Mouse (Mus musculus) splenic B cell, adult 2 months (primary cell): ENCODE data around the gene Mccc1.

Source experiments
- DNase-seq: peaks from one replicate; pipeline ENCODE4 v3.0.0-alpha.2; 2011; ENCODE audit warnings: low read depth, low spot score
- H3K27me3 ChIP-seq: 2 replicates; pipeline ENCODE4 v1.6.1; 2012; ENCODE audit warnings: mild to moderate bottlenecking, low read length, moderate library complexity, mixed read lengths; ENCODE audit not compliant: control insufficient read depth, poor library complexity, insufficient read depth, severe bottlenecking
- H3K36me3 ChIP-seq: 2 replicates; pipeline ENCODE4 v1.6.1; 2012; ENCODE audit warnings: mild to moderate bottlenecking, low read length, moderate library complexity, mixed read lengths; ENCODE audit not compliant: control insufficient read depth, poor library complexity, insufficient read depth, severe bottlenecking

The Mccc1 gene

DNA sequence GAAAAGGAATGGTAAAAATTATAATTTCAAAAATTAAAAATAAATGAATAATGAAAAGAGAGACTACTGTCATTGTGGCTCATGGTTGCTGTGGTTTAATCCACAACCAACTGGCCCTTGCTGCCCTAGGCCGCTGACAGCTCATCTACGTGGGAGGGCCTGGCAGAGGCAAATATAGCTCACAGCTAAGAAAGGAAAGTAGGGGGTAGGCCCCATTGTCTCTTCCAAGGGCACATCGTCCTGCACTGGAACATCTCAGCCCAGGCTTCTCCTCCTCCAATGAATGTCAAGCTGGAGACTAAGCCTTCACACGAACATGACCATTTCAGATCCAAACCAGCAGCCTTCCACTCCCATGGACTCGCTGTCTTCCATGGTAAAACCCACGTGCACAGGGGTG is 14.2 kb downstream of the Mccc1 start:
- H3K27me3 ChIP-seq = no peaks in the 10 kb centered on the region
- DNase-seq = no peak
- H3K36me3 ChIP-seq = peaks cover 13% of the 10 kb centered on the region; the same call in 1 of the 2 replicates

GRCm38 (mm10) chr3:35973551-35973950 is 26.9 kb downstream of the Mccc1 start:
- peak; percentile 73 for DNase-seq
- Histone ChIP-seq H3K36me3 (peaks cover 4% of the 10 kb centered on the region), H3K27me3 (no peaks in the 10 kb centered on the region)

GRCm38 (mm10) chr3:35972985-35973384 is 27.5 kb downstream of the Mccc1 start:
- Histone ChIP-seq H3K27me3 (no peaks in the 10 kb centered on the region), H3K36me3 (peaks cover 2% of the 10 kb centered on the region; the same call in 1 of the 2 replicates)
- DNase-seq = peak; percentile 57

- H3K27me3 ChIP-seq = no peaks in the 10 kb centered on the region
- no peak for DNase-seq
Observed at GRCm38 (mm10) chr3:35971149-35971548, 29.3 kb downstream of the Mccc1 start.

DNA sequence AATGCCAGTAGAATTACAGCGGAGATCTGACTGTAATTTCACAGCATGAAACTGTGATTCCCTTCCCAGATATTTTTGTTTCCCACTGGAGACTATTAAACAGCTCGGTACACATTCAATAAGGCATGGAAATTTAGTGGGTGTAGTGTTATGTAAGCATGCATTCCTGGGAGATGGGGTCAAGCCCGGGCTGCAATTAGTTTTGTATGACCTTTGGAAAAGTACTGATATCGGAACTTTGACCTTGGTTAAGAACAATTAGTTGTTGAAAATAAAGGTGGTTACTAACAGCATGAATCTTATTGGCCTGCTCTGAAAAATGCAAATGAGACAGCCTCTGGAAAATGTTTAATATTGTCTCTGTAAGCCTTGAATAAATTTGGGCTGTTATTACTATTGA is 30.0 kb downstream of the Mccc1 start:
- Histone ChIP-seq H3K27me3 (no peaks in the 10 kb centered on the region), H3K36me3 (peaks cover 2% of the 10 kb centered on the region; the same call in 1 of the 2 replicates)
- no peak for DNase-seq

More at GRCm38 (mm10) chr3:35971149-35971548, 29.3 kb downstream of the Mccc1 start:
- peaks cover 2% of the 10 kb centered on the region; the same call in 1 of the 2 replicates for H3K36me3 ChIP-seq

DNA sequence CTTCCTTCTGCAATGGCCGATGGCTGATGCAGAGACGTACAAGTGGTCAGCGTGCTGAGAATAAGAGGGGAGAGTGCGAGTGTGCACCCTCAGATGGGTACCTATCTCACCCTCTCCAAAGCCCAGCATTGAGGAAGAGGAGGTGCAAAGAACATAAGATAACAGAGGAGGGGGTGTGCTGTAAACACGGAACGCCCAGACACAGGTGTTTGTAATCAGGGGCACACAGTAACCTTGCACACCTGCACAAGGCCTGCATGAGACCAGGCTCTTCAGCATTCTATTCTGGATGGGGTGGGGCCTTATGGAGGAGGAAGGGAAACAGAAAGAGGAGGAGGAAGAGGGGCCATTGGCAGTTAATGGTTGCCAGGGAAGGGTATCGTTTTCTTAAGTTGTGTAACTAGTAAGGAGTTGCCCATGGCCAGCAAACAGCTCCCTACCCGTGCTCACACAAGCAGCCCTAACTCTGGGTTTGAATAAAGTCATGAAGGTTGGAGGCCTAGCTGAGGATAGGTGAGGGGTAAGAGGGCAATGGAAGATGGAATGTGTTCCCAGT is 33.0 kb downstream of the Mccc1 start:
- Histone ChIP-seq H3K27me3 (no peaks in the 10 kb centered on the region), H3K36me3 (peaks cover 3% of the 10 kb centered on the region)
- DNase-seq = no peak

DNA sequence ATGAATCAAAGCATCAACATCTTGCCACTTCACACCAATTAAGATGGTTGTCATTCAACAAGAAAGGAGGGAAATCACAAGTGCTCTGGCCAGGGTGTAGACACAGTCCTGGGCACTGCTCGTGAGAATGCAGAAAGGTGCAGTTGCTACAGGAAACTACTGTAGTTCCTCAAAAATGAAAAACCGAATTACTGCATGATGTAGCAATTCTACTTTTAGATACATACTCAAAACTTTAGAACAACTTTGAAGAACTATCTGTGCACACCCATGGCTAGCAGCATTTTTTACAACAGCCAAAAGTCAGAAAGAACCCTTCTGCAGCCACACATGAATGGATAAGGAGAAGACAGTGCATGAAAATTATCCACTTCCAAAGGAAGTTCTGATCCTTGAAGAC is 34.0 kb downstream of the Mccc1 start:
- peak; percentile 6 for DNase-seq
- no peaks in the 10 kb centered on the region for H3K27me3 ChIP-seq
- H3K36me3 ChIP-seq = peaks cover 4% of the 10 kb centered on the region

- no peak for DNase-seq
- H3K36me3 ChIP-seq = peaks cover 6% of the 10 kb centered on the region
- no peaks in the 10 kb centered on the region for H3K27me3 ChIP-seq
Observed at GRCm38 (mm10) chr3:35964928-35965327, 35.5 kb downstream of the Mccc1 start.

DNA sequence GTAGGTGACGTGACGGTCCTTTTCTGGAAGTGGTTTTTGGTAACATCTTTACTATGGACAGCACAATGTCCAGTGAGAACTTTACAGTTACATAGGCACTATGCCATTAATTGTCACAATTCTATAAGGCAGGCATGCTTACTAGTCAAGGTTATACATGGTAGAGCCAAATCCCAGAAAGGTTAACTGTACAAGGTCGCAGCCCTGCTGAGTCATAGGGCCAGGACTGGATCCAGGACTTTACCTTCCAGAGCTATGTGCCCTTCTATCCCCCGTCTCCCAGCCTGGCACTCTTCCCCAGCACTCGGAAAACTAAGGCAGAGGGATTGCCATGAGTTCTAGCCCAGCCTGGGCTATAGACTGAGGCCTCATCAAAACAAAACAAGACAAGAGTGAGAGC is 36.6 kb downstream of the Mccc1 start:
- Histone ChIP-seq H3K27me3 (no peaks in the 10 kb centered on the region), H3K36me3 (peaks cover 6% of the 10 kb centered on the region)
- DNase-seq = no peak

DNA sequence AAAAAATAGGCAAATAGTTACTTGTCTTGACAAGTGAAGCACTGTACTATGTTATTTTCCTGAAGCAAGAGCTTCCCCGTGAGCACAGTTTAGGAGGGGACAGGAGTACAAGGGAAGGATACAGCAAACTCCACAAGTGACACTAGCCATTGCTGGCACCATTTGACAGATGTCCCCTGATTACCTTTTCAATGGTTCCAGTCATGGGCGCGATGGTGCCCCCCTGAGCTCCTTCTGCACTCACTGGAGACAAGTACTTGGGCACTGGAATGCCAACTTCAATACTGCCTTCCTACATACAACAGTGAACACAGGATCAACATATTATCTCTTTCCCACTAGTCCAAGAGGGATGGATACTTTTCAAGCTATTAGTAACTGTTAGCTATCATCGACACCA is 37.1 kb downstream of the Mccc1 start:
- DNase-seq = no peak
- H3K36me3 ChIP-seq = peaks cover 7% of the 10 kb centered on the region
- no peaks in the 10 kb centered on the region for H3K27me3 ChIP-seq

DNA sequence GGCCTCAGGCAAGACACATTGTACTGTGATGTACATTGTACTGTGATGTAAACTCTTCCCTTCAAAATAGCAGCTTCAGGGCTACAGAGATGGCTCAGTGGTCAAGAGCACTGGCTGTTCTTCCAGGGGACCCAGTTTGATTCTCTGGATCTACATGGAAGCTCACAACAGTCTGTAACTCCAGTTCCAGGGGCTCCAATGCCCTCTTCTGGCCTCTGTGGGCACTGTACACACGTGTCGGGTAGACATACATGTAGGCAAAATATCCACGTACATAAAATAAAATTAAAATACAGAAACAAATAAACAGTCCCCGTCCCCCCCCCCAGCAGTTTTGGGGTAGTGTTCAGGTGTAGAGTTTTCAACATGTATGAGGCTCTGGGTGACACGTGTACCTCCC is 37.5 kb downstream of the Mccc1 start:
- DNase-seq = peak; percentile 15
- H3K36me3 ChIP-seq = peaks cover 7% of the 10 kb centered on the region
- no peaks in the 10 kb centered on the region for H3K27me3 ChIP-seq

GRCm38 (mm10) chr3:35957230-35957629 is 43.2 kb downstream of the Mccc1 start:
- peaks cover 5% of the 10 kb centered on the region; the same call in 1 of the 2 replicates for H3K36me3 ChIP-seq

GRCm38 (mm10) chr3:35954901-35955575 is 45.4 kb downstream of the Mccc1 start:
- Histone ChIP-seq H3K36me3 (0 out of 2 replicates have a peak, but pooled peaks cover 1% of the 10 kb centered on the region), H3K27me3 (no peaks in the 10 kb centered on the region)
- no peak for DNase-seq

More at GRCm38 (mm10) chr3:35957230-35957629, 43.2 kb downstream of the Mccc1 start:
- H3K27me3 ChIP-seq = no peaks in the 10 kb centered on the region
- no peak for DNase-seq

- DNase-seq = no peak
- Histone ChIP-seq H3K27me3 (no peaks in the 10 kb centered on the region), H3K36me3 (0 out of 2 replicates have a peak, but pooled peaks cover 1% of the 10 kb centered on the region)
Observed at GRCm38 (mm10) chr3:35953816-35954215, 46.7 kb downstream of the Mccc1 start.

- no peaks in the 10 kb centered on the region for H3K27me3 ChIP-seq
- DNase-seq = no peak
- no peaks in the 10 kb centered on the region for H3K36me3 ChIP-seq
Observed at GRCm38 (mm10) chr3:35953184-35953583, 47.3 kb downstream of the Mccc1 start.
